Mouse (Mus musculus): ENCODE measurements at regions not wholly inside any gene's neighbourhood (a gene's known extent, or its start where the extent isn't known, plus 50 kb on each side); places are given as distances from the start of the nearest gene placed in this dataset.
"Not testable (repeated sequence)": the region's sequence is repeated elsewhere in the genome, so short reads cannot be mapped to it uniquely, and the experiment has no call there.

GRCm38 (mm10) chr13:58663316-58663715 lies 52.6 kb upstream of the Slc28a3 start:
- H3K36me3 ChIP-seq, result no peaks in the 10 kb centered on the region
- H3K27me3 ChIP-seq, result no peaks in the 10 kb centered on the region
- H3K4me1 ChIP-seq, result peaks cover 1% of the 10 kb centered on the region; the same call in 1 of the 2 replicates
- no peak overlapping the region for H3K4me3 ChIP-seq
- WGBS, result 73% methylated on average over 4 of the region's 4 CpGs
- no peak overlapping the region for H3K27ac ChIP-seq (replicated peaks)
- no peaks in the 10 kb centered on the region for H3K9me3 ChIP-seq
- no peak for ATAC-seq (ENCODE audit: low FRiP score, low read depth)
- no peak overlapping the region for H3K4me2 ChIP-seq (replicated peaks)
- H3K9ac ChIP-seq (replicated peaks), result no peak overlapping the region

- Histone ChIP-seq H3K27me3 (no peaks in the 10 kb centered on the region), H3K36me3 (no peaks in the 10 kb centered on the region), H3K9ac (replicated peaks) (no peak overlapping the region), H3K4me3 (no peak overlapping the region), H3K4me1 (no peaks in the 10 kb centered on the region), H3K9me3 (no peaks in the 10 kb centered on the region), H3K27ac (replicated peaks) (no peak overlapping the region), H3K4me2 (replicated peaks) (peak overlapping the region; percentile 25; the same call in 1 of the 2 replicates)
- ATAC-seq (ENCODE audit: low FRiP score, low read depth), result no peak
- WGBS, result 64% methylated on average over 21 of the region's 21 CpGs
These were observed 58.0 kb upstream of the Slc28a3 start for GRCm38 (mm10) chr13:58668664-58669063.

- no peaks in the 10 kb centered on the region for H3K27me3 ChIP-seq
- 85% methylated on average over 9 of the region's 9 CpGs for WGBS
- no peak for ATAC-seq (ENCODE audit: low FRiP score, low read depth)
- no peak overlapping the region for H3K27ac ChIP-seq (replicated peaks)
- no peaks in the 10 kb centered on the region for H3K36me3 ChIP-seq
- no peaks in the 10 kb centered on the region for H3K4me1 ChIP-seq
- no peak overlapping the region for H3K4me3 ChIP-seq
- H3K9ac ChIP-seq (replicated peaks), result no peak overlapping the region
- no peaks in the 10 kb centered on the region for H3K9me3 ChIP-seq
- no peak overlapping the region for H3K4me2 ChIP-seq (replicated peaks)
These were observed 59.5 kb upstream of the Slc28a3 start for GRCm38 (mm10) chr13:58670206-58670605.

- H3K9ac ChIP-seq (replicated peaks); H3K27ac ChIP-seq (replicated peaks); ATAC-seq (ENCODE audit: low FRiP score, low read depth); H3K4me2 ChIP-seq (replicated peaks); H3K4me1 ChIP-seq; H3K4me3 ChIP-seq; H3K36me3 ChIP-seq; H3K9me3 ChIP-seq; H3K27me3 ChIP-seq: not testable (repeated sequence)
- WGBS, result 100% methylated on average over 1 of the region's 1 CpGs
These were observed 64.9 kb upstream of the Slc28a3 start for GRCm38 (mm10) chr13:58675611-58676010.

GRCm38 (mm10) chr13:58677521-58677920 lies 66.8 kb upstream of the Slc28a3 start:
- H3K9me3 ChIP-seq, result no peaks in the 10 kb centered on the region
- no peaks in the 10 kb centered on the region for H3K27me3 ChIP-seq
- no peak overlapping the region for H3K27ac ChIP-seq (replicated peaks)
- 78% methylated on average over 7 of the region's 7 CpGs for WGBS
- no peak overlapping the region for H3K9ac ChIP-seq (replicated peaks)
- no peak overlapping the region for H3K4me3 ChIP-seq
- no peaks in the 10 kb centered on the region for H3K36me3 ChIP-seq
- H3K4me2 ChIP-seq (replicated peaks), result no peak overlapping the region
- H3K4me1 ChIP-seq, result no peaks in the 10 kb centered on the region
- ATAC-seq (ENCODE audit: low FRiP score, low read depth), result no peak

GRCm38 (mm10) chr13:58679663-58680062 lies 69.0 kb upstream of the Slc28a3 start:
- 65% methylated on average over 6 of the region's 6 CpGs for WGBS
- no peak overlapping the region for H3K4me3 ChIP-seq
- no peak for ATAC-seq (ENCODE audit: low FRiP score, low read depth)

GRCm38 (mm10) chr13:58686822-58687221 lies 76.1 kb upstream of the Slc28a3 start:
- Histone ChIP-seq H3K27me3 (no peaks in the 10 kb centered on the region), H3K4me1 (no peaks in the 10 kb centered on the region), H3K36me3 (no peaks in the 10 kb centered on the region), H3K9ac (replicated peaks) (no peak overlapping the region), H3K4me2 (replicated peaks) (no peak overlapping the region), H3K27ac (replicated peaks) (no peak overlapping the region), H3K9me3 (no peaks in the 10 kb centered on the region), H3K4me3 (no peak overlapping the region)
- ATAC-seq (ENCODE audit: low FRiP score, low read depth), result no peak
- 85% methylated on average over 5 of the region's 5 CpGs for WGBS

More at GRCm38 (mm10) chr13:58679663-58680062, 69.0 kb upstream of the Slc28a3 start:
- H3K36me3 ChIP-seq, result no peaks in the 10 kb centered on the region
- no peak overlapping the region for H3K9ac ChIP-seq (replicated peaks)
- H3K27me3 ChIP-seq, result no peaks in the 10 kb centered on the region
- H3K9me3 ChIP-seq, result no peaks in the 10 kb centered on the region
- no peak overlapping the region for H3K27ac ChIP-seq (replicated peaks)
- no peak overlapping the region for H3K4me2 ChIP-seq (replicated peaks)
- no peaks in the 10 kb centered on the region for H3K4me1 ChIP-seq

GRCm38 (mm10) chr13:58687609-58688008 lies 76.9 kb upstream of the Slc28a3 start:
- Histone ChIP-seq H3K9me3 (no peaks in the 10 kb centered on the region), H3K4me3 (no peak overlapping the region), H3K27ac (replicated peaks) (no peak overlapping the region), H3K27me3 (no peaks in the 10 kb centered on the region), H3K36me3 (no peaks in the 10 kb centered on the region), H3K9ac (replicated peaks) (no peak overlapping the region), H3K4me1 (no peaks in the 10 kb centered on the region), H3K4me2 (replicated peaks) (no peak overlapping the region)
- no peak for ATAC-seq (ENCODE audit: low FRiP score, low read depth)
- 78% methylated on average over 2 of the region's 2 CpGs for WGBS

GRCm38 (mm10) chr13:58688249-58688648 lies 77.6 kb upstream of the Slc28a3 start:
- H3K27me3 ChIP-seq, result no peaks in the 10 kb centered on the region
- no peak overlapping the region for H3K4me2 ChIP-seq (replicated peaks)
- ATAC-seq (ENCODE audit: low FRiP score, low read depth), result no peak
- H3K4me3 ChIP-seq, result no peak overlapping the region
- 71% methylated on average over 2 of the region's 2 CpGs for WGBS
- no peaks in the 10 kb centered on the region for H3K4me1 ChIP-seq
- no peaks in the 10 kb centered on the region for H3K9me3 ChIP-seq
- no peak overlapping the region for H3K9ac ChIP-seq (replicated peaks)
- H3K27ac ChIP-seq (replicated peaks), result no peak overlapping the region
- H3K36me3 ChIP-seq, result no peaks in the 10 kb centered on the region

GRCm38 (mm10) chr13:58694703-58695102 lies 84.0 kb upstream of the Slc28a3 start:
- peak; percentile 52 for ATAC-seq (ENCODE audit: low FRiP score, low read depth)
- 37% methylated on average over 6 of the region's 6 CpGs for WGBS
- H3K36me3 ChIP-seq, result no peaks in the 10 kb centered on the region
- H3K9me3 ChIP-seq, result no peaks in the 10 kb centered on the region
- no peak overlapping the region for H3K4me3 ChIP-seq
- H3K27me3 ChIP-seq, result no peaks in the 10 kb centered on the region
- 0 out of 2 replicates have a peak overlapping the region, but pooled peaks have one; percentile 7 for H3K27ac ChIP-seq (replicated peaks)
- no peak overlapping the region for H3K9ac ChIP-seq (replicated peaks)
- peaks cover 4% of the 10 kb centered on the region; the same call in 1 of the 2 replicates for H3K4me1 ChIP-seq
- H3K4me2 ChIP-seq (replicated peaks), result no peak overlapping the region

- H3K36me3 ChIP-seq, result no peaks in the 10 kb centered on the region
- WGBS, result 95% methylated on average over 4 of the region's 4 CpGs
- no peaks in the 10 kb centered on the region for H3K27me3 ChIP-seq
- no peak overlapping the region for H3K9ac ChIP-seq (replicated peaks)
- H3K27ac ChIP-seq (replicated peaks), result no peak overlapping the region
- no peak overlapping the region for H3K4me3 ChIP-seq
- no peak overlapping the region for H3K4me2 ChIP-seq (replicated peaks)
- H3K9me3 ChIP-seq, result no peaks in the 10 kb centered on the region
- peaks cover 4% of the 10 kb centered on the region; the same call in 1 of the 2 replicates for H3K4me1 ChIP-seq
- ATAC-seq (ENCODE audit: low FRiP score, low read depth), result no peak
These were observed 85.3 kb upstream of the Slc28a3 start for GRCm38 (mm10) chr13:58695964-58696363.

- WGBS, result 84% methylated on average over 8 of the region's 8 CpGs
- ATAC-seq (ENCODE audit: low FRiP score, low read depth), result no peak
- no peak overlapping the region for H3K4me2 ChIP-seq (replicated peaks)
- H3K27ac ChIP-seq (replicated peaks), result no peak overlapping the region
- H3K9ac ChIP-seq (replicated peaks), result no peak overlapping the region
- no peaks in the 10 kb centered on the region for H3K36me3 ChIP-seq
- no peaks in the 10 kb centered on the region for H3K9me3 ChIP-seq
- H3K4me1 ChIP-seq, result peaks cover 8% of the 10 kb centered on the region; the same call in 1 of the 2 replicates
- H3K27me3 ChIP-seq, result no peaks in the 10 kb centered on the region
- H3K4me3 ChIP-seq, result no peak overlapping the region
These were observed 89.3 kb upstream of the Slc28a3 start for GRCm38 (mm10) chr13:58700021-58700420.

- ATAC-seq (ENCODE audit: low FRiP score, low read depth), result peak; percentile 44; the same call in 1 of the 2 replicates
- 54% methylated on average over 4 of the region's 4 CpGs for WGBS
- Histone ChIP-seq H3K36me3 (no peaks in the 10 kb centered on the region), H3K27ac (replicated peaks) (no peak overlapping the region), H3K4me3 (no peak overlapping the region), H3K4me1 (peaks cover 8% of the 10 kb centered on the region; the same call in 1 of the 2 replicates), H3K27me3 (no peaks in the 10 kb centered on the region), H3K9ac (replicated peaks) (no peak overlapping the region), H3K9me3 (no peaks in the 10 kb centered on the region), H3K4me2 (replicated peaks) (no peak overlapping the region)
These were observed 93.5 kb upstream of the Slc28a3 start for GRCm38 (mm10) chr13:58704141-58704540.

Measured in midbrain, embryonic 12.5 days (tissue).